Mouse (Mus musculus) CH12.LX (cell line): Measurements from ENCODE around the gene Chpt1.

ENCODE experiments used
- EP300 ChIP-seq: IDR thresholded peaks from 2 replicates; pipeline ENCODE4 v1.6.1; 2011; ENCODE audit warnings: low read length, improper control_type of control experiment
- JUND ChIP-seq: conservative IDR thresholded peaks from 2 replicates; pipeline ENCODE4 v1.6.1; 2011; ENCODE audit warnings: low read depth, low read length, improper control_type of control experiment
- POLR2A ChIP-seq: IDR thresholded peaks from 2 replicates; pipeline ENCODE4 v1.6.1; 2011; ENCODE audit warnings: low read depth, mild to moderate bottlenecking, improper control_type of control experiment, low read length

DNA sequence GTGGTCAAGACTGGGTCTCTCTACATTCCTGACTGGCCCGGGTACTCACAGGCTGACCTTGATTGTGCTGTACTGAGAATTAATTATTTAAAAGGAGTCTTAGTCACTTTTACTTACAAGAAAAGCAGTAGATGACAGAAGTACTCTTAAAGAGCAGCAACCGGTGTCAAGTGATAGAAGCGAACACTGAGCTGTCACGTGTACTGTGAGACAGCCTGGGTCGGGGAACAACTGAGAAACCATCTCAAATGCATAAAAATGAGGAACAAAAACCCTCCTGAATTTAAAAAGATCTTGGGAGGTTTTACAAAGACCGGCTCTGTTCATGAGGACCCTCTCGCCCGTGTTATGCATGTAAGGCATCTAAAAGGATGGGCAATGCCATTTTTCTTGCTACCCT, 11.2 kb downstream of the Chpt1 start:
- no peak for TF ChIP-seq JUND
- no peak for TF ChIP-seq POLR2A
- no peak for TF ChIP-seq EP300
